ENCODE assay signal across 8 mouse cellular contexts in genomic region chr19:55839036-55839555, GRCm38 (mm10).
DNase-seq lines count a peak whose midpoint lies in the region; ATAC-seq and TF ChIP-seq lines count a peak whose summit lies in the region.
"Had no signal": no experiment of that assay in that cellular context is flagged by ENCODE, and none has a peak within 500 bp of the region (broad histone marks: within the 10 kb centered on the region; RNA-seq: fewer than 3 reads in every experiment).

No protein-coding gene starts in this region.

- H3K27me3 ChIP-seq in heart, embryonic 16.5 days (ENCODE audit: control insufficient read depth, insufficient read depth, low read length), result no peaks in the 10 kb centered on the region
- H3K27me3 ChIP-seq in limb, embryonic 13.5 days, result no peaks in the 10 kb centered on the region
- H3K27me3 ChIP-seq in cerebellum, adult 2 months (ENCODE audit: control insufficient read depth, insufficient read depth, low read length), result no peaks in the 10 kb centered on the region; the same call in 1 of the 2 replicates
- H3K27me3 ChIP-seq: neural tube, embryonic 12.5 days had no signal

- peak; percentile 19 for DNase-seq in thymus, postnatal 0 days (ENCODE audit: low spot score)
- no peak for DNase-seq in thymus, postnatal 10 days (ENCODE audit: low spot score in 2 of 2)
- no peak for DNase-seq in frontal cortex, postnatal 14 days (ENCODE audit: low spot score in 2 of 2)
- no peak for DNase-seq in cerebellum, adult 2 months

- no peak overlapping the region for H3K9ac ChIP-seq in heart, embryonic 16.5 days (ENCODE audit: low read length)
- no peak overlapping the region for H3K9ac ChIP-seq in limb, embryonic 13.5 days
- H3K9ac ChIP-seq: neural tube, embryonic 12.5 days had no signal

- H3K27ac ChIP-seq in heart, embryonic 16.5 days (ENCODE audit: low read length), result peak overlapping the region; percentile 82
- peak overlapping the region; percentile 72 for H3K27ac ChIP-seq in limb, embryonic 13.5 days
- no peak overlapping the region for H3K27ac ChIP-seq in cerebellum, adult 2 months (ENCODE audit: insufficient read depth, low read length)
- H3K27ac ChIP-seq: neural tube, embryonic 12.5 days had no signal

- H3K4me3 ChIP-seq in heart, embryonic 16.5 days (ENCODE audit: low read length), result no peak overlapping the region
- no peak overlapping the region for H3K4me3 ChIP-seq in limb, embryonic 13.5 days
- H3K4me3 ChIP-seq in cerebellum, adult 2 months (replicated peaks; ENCODE audit: insufficient read depth, low read depth, low read length), result no peak overlapping the region
- H3K4me3 ChIP-seq: neural tube, embryonic 12.5 days had no signal

- H3K4me2 ChIP-seq in heart, embryonic 16.5 days (ENCODE audit: low read depth, low read length), result peak overlapping the region; percentile 17; the same call in 1 of the 2 replicates
- H3K4me2 ChIP-seq in limb, embryonic 13.5 days (replicated peaks), result no peak overlapping the region; the same call in 1 of the 2 replicates
- H3K4me2 ChIP-seq: neural tube, embryonic 12.5 days had no signal

- 54% methylated on average over 10 of the region's 10 CpGs for WGBS in heart, embryonic 16.5 days
- 39% methylated on average over 10 of the region's 10 CpGs for WGBS in limb, embryonic 13.5 days
- WGBS in cerebellum, adult 2 months, result 54% methylated on average over 10 of the region's 10 CpGs

- no peaks in the 10 kb centered on the region; the same call in 1 of the 2 replicates for H3K9me3 ChIP-seq in heart, embryonic 16.5 days (replicated peaks; ENCODE audit: control insufficient read depth, low read length)
- H3K9me3 ChIP-seq in limb, embryonic 13.5 days, result no peaks in the 10 kb centered on the region
- H3K9me3 ChIP-seq: neural tube, embryonic 12.5 days had no signal

- no peak for ATAC-seq in heart, embryonic 16.5 days (replicated peaks; ENCODE audit: extremely low read depth, insufficient read depth, low FRiP score)
- ATAC-seq in limb, embryonic 13.5 days (ENCODE audit: low FRiP score, low read depth), result no peak
- ATAC-seq in erythroid progenitor cell, adult 5-6 weeks (replicated peaks; ENCODE audit: low FRiP score, poor library complexity, severe bottlenecking), result no peak

- TF ChIP-seq POLR2A in cerebellum, adult 2 months (IDR thresholded peaks at IDR 0.05; ENCODE audit: borderline replicate concordance, insufficient read depth, low read length), result no peak

- peaks cover 47% of the 10 kb centered on the region for H3K4me1 ChIP-seq in heart, embryonic 16.5 days (ENCODE audit: control insufficient read depth, insufficient read depth, low read length)
- peaks cover 77% of the 10 kb centered on the region for H3K4me1 ChIP-seq in limb, embryonic 13.5 days
- H3K4me1 ChIP-seq in cerebellum, adult 2 months (ENCODE audit: control insufficient read depth, insufficient read depth, low read length), result no peaks in the 10 kb centered on the region

- TF ChIP-seq CTCF in cerebellum, adult 2 months (IDR thresholded peaks at IDR 0.05; ENCODE audit: borderline replicate concordance, insufficient read depth, low read depth, low read length), result no peak

- 0 out of 2 replicates have a peak, but pooled peaks cover 5% of the 10 kb centered on the region for H3K36me3 ChIP-seq in heart, embryonic 16.5 days (ENCODE audit: control insufficient read depth, insufficient read depth)
- no peaks in the 10 kb centered on the region for H3K36me3 ChIP-seq in limb, embryonic 13.5 days
- H3K36me3 ChIP-seq: neural tube, embryonic 12.5 days had no signal
